Mouse (Mus musculus) liver, postnatal 0 days (tissue): Measurements from ENCODE around the gene Hmox2. TPM values are rescaled to one million over a fixed set of nuclear protein-coding genes. Genes with fewer than 3 reads are reported as not detected.

Experiments
- ATAC-seq: fragments of 200-750 bp; cut with Nextera tagmentation; 2 replicates; pipeline ENCODE4 v1.8.0; 2017; ENCODE audit warnings: mild to moderate bottlenecking, moderate library complexity
- DNase-seq: peaks from one replicate; pipeline ENCODE4 v3.0.0-alpha.2; 2016
- H3K27ac ChIP-seq: fragments of 300-500 bp; sonication (generic); 2 replicates; pipeline ENCODE4 v1.5.1; 2014; ENCODE audit warnings: antibody characterized with exemption, moderate library complexity, mild to moderate bottlenecking, low read depth
- H3K27me3 ChIP-seq: fragments of 300-500 bp; sonication (generic); 2 replicates; pipeline ENCODE4 v1.6.1; 2014; ENCODE audit warnings: low read length, control low read depth, mixed read lengths; ENCODE audit not compliant: insufficient read depth
- H3K36me3 ChIP-seq: fragments of 300-500 bp; sonication (generic); replicated peaks from 2 replicates; pipeline ENCODE4 v1.6.1; 2014; ENCODE audit warnings: mild to moderate bottlenecking, control low read depth, low read length, moderate library complexity, mixed read lengths; ENCODE audit not compliant: insufficient read depth
- H3K4me1 ChIP-seq: fragments of 300-500 bp; sonication (generic); 2 replicates; pipeline ENCODE4 v1.6.1; 2014; ENCODE audit warnings: antibody characterized with exemption, mild to moderate bottlenecking, control low read depth; ENCODE audit not compliant: insufficient read depth
- H3K4me2 ChIP-seq: fragments of 300-500 bp; sonication (generic); 2 replicates; pipeline ENCODE4 v1.6.1; 2014; ENCODE audit warnings: low read depth, mild to moderate bottlenecking, low read length, moderate library complexity, mixed read lengths
- H3K4me3 ChIP-seq: fragments of 300-500 bp; sonication (generic); 2 replicates; pipeline ENCODE4 v1.5.1; 2014; ENCODE audit warnings: low read depth, low read length
- H3K9ac ChIP-seq: fragments of 300-500 bp; sonication (generic); replicated peaks from 2 replicates; pipeline ENCODE4 v1.6.1; 2014; ENCODE audit warnings: mild to moderate bottlenecking, moderate library complexity
- H3K9me3 ChIP-seq: fragments of 300-500 bp; sonication (generic); 2 replicates; pipeline ENCODE4 v1.6.1; 2016; ENCODE audit warnings: mild to moderate bottlenecking, control low read depth, low read length, mixed read lengths
- CTCF ChIP-seq: sonication (generic); IDR thresholded peaks from 2 replicates; pipeline ENCODE4 v1.5.1; 2016; ENCODE audit warnings: antibody characterized with exemption, low read depth
- EP300 ChIP-seq: IDR thresholded peaks from 2 replicates; pipeline ENCODE4 v1.6.1; 2016; ENCODE audit warnings: antibody characterized with exemption, low read depth, mild to moderate bottlenecking
- WGBS: fragments of 180-500 bp; shearing (Covaris S2); extraction: QIAGEN DNeasy Blood & Tissue Kit; methylation state at CpG from one replicate; pipeline ENCODE4 v1.1.7; 2014; ENCODE audit not compliant: insufficient replicate concordance; 5-methylcytosine and 5-hydroxymethylcytosine counted together
- polyA plus RNA-seq: library from polyadenylated mRNA; unstranded; fragments of >200 nt; fragmentation: Nextera tagmentation; extraction: Ambion mirVana; gene quantifications from 2 replicates; pipeline ENCODE4 v1.2.1, GENCODE M21; 2015

The Hmox2 gene
- polyA plus RNA-seq, 1 experiment from 2014 or later = 57.7 TPM

DNA sequence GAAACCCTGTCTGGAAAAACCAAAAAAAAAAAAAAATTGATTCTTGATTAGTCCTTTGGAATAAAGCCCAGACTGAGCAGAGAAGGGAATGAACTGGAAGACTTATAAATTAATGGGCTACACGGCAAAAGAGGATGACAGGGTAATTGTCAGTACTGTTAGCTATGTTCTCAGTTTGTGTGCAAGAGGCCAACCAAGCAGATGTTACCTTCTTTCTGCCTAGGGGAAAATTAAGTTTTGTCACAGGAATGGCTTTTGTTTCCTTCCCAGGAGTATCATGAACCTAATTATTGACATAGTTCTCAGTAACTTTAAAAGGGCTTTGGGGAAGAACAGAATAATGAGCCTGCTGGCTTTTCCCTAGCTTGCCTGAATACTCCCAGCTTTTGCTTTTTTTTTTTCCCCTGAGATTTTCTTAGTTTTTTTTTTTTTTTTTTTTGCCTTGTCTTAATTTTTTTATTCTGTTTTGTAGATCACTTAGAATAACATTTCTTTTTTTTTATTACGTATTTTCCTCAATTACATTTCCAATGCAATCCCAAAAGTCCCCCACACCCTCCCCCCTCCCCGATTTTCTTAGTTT, 4.7 kb downstream of the Hmox2 start:
- Histone ChIP-seq H3K4me1 (peaks cover 38% of the 10 kb centered on the region), H3K27ac (no peak overlapping the region), H3K9ac (no peak overlapping the region), H3K9me3 (no peaks in the 10 kb centered on the region), H3K4me2 (no peak overlapping the region), H3K4me3 (no peak overlapping the region), H3K27me3 (no peaks in the 10 kb centered on the region), H3K36me3 (no peaks in the 10 kb centered on the region; the same call in 1 of the 2 replicates)
- TF ChIP-seq EP300 (no peak), CTCF (no peak)
- ATAC-seq (no peak), DNase-seq (no peak)
- WGBS = 73% methylated on average over 3 of the region's 3 CpGs

DNA sequence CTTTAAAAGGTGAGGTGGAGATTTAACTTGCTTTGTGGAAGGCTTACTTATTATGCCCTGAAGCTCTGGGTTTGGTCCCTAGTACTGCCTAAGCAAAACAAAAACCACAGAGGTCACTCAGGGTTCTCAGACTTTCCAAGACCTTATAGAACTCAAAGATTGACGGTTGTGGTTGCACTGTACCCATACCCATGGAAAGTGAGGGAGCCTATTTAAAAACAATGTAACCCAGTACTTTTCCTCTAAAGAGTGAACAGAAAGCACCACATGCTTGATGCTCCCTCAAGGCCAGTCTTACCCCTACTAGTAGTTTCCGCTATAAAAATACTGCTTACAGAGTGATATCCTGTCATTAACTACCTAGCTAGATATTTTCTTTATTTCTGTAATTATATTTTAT, 10.1 kb downstream of the Hmox2 start:
- ATAC-seq (no peak), DNase-seq (no peak)
- Histone ChIP-seq H3K4me1 (0 out of 2 replicates have a peak, but pooled peaks cover 11% of the 10 kb centered on the region), H3K27me3 (no peaks in the 10 kb centered on the region), H3K36me3 (no peaks in the 10 kb centered on the region), H3K9ac (no peak overlapping the region), H3K9me3 (no peaks in the 10 kb centered on the region), H3K4me3 (no peak overlapping the region), H3K4me2 (no peak overlapping the region), H3K27ac (no peak overlapping the region)
- TF ChIP-seq EP300 = no peak
- TF ChIP-seq CTCF = no peak
- WGBS = 59% methylated on average over 2 of the region's 2 CpGs

DNA sequence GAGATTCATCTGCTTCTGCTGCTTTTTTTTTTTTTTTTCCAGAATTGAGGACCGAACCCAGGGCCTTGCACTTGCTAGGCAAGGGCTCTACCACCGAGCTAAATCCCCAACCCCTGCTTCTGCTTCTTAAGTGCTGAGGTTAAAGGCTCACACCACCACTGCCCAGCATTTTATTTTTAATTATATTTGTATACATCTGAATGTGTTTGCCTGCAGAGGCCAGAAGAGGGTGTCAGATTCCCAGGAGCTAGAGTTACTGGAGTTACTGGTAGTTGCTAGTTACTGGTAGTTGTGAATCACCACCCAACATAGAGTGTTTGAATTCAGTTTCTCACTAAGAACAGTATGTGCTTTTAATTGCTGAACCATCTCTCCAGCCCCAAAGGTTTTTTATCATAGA, 13.8 kb downstream of the Hmox2 start:
- H3K27me3 ChIP-seq = no peaks in the 10 kb centered on the region
- DNase-seq (no peak), ATAC-seq (no peak)
- WGBS = 71% methylated on average over 2 of the region's 2 CpGs
- no peak overlapping the region for H3K4me3 ChIP-seq
- TF ChIP-seq EP300 (no peak), CTCF (no peak)
- no peaks in the 10 kb centered on the region for H3K9me3 ChIP-seq
- no peak overlapping the region for H3K4me2 ChIP-seq
- H3K36me3 ChIP-seq = peaks cover 4% of the 10 kb centered on the region; the same call in 1 of the 2 replicates
- no peak overlapping the region for H3K27ac ChIP-seq
- H3K9ac ChIP-seq = no peak overlapping the region
- 0 out of 2 replicates have a peak, but pooled peaks cover 6% of the 10 kb centered on the region for H3K4me1 ChIP-seq

DNA sequence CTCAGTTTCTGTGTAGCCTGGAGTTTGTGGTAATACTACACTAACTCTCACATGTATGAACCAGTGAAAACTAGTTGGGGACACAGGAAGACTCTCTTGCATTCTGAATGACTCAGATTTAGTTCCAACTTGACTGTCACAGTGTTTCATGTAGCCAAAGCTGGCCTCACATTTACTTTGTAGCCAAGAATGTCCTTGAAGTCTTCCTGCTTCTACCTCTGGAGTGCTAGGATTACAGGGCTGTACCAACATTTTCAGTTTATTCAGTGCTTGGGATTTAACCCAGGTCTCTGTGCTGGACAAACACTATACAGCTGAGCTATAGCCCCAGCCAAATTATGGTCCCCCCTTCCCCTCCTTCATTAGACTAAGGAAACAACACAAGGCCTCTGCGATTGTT, 16.0 kb downstream of the Hmox2 start:
- no peak overlapping the region for H3K27ac ChIP-seq
- no peak for DNase-seq
- H3K9me3 ChIP-seq = no peaks in the 10 kb centered on the region
- TF ChIP-seq EP300 (no peak), CTCF (no peak)
- H3K27me3 ChIP-seq = no peaks in the 10 kb centered on the region
- H3K36me3 ChIP-seq = peaks cover 4% of the 10 kb centered on the region; the same call in 1 of the 2 replicates
- H3K9ac ChIP-seq = no peak overlapping the region
- H3K4me1 ChIP-seq = no peaks in the 10 kb centered on the region
- H3K4me2 ChIP-seq = no peak overlapping the region
- 92% methylated on average over 1 of the region's 1 CpGs for WGBS
- H3K4me3 ChIP-seq = no peak overlapping the region
- no peak for ATAC-seq

DNA sequence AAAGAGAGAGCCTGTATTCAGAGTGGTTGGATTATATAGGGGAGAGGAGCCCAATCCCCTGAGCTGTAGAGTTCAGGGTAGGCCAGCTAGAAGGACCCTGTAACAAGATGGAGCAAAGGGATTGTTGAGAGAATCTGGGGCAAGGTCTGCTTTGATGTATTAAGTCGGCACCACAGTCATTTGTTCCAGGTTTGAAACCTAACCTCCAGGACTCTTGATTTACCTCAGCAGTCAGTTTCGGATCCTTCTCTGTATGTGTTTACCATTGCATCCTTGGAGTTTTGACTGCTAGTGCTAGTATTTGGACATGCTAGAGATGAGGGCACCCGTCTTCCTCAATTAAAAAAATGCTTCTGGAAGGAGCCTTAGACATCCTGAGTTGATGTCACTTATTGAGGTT, 26.0 kb downstream of the Hmox2 start:
- Histone ChIP-seq H3K4me2 (no peak overlapping the region), H3K36me3 (no peaks in the 10 kb centered on the region), H3K27ac (no peak overlapping the region), H3K4me3 (no peak overlapping the region), H3K9ac (no peak overlapping the region), H3K9me3 (no peaks in the 10 kb centered on the region), H3K4me1 (peaks cover 6% of the 10 kb centered on the region; the same call in 1 of the 2 replicates), H3K27me3 (no peaks in the 10 kb centered on the region)
- ATAC-seq (no peak), DNase-seq (no peak)
- TF ChIP-seq EP300 = no peak
- no peak for TF ChIP-seq CTCF
- WGBS = 77% methylated on average over 3 of the region's 3 CpGs

DNA sequence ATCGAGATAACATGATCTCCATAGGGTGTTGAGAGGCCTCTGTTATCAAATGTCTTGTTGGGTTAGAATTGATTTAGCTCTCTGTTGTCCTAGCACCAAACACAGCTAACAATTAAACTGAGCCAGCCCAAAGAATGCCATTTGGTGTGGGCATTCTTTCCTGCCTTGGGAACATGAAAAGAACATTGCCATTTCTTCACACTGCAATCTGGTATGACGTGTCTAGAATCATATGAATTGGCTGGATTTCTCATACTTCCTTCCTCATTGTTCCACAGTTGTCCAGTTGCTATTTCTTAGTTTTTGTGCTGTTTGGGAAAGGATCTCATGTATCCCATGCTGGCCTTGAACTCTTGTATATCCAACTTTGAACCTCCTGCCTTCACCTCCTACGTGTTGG, 27.9 kb downstream of the Hmox2 start:
- no peaks in the 10 kb centered on the region for H3K36me3 ChIP-seq
- H3K4me2 ChIP-seq = no peak overlapping the region
- no peaks in the 10 kb centered on the region for H3K9me3 ChIP-seq
- H3K27ac ChIP-seq = no peak overlapping the region
- peaks cover 9% of the 10 kb centered on the region; the same call in 1 of the 2 replicates for H3K4me1 ChIP-seq
- DNase-seq (no peak), ATAC-seq (no peak)
- WGBS = 59% methylated on average over 3 of the region's 3 CpGs
- no peak overlapping the region for H3K9ac ChIP-seq
- TF ChIP-seq CTCF (no peak), EP300 (no peak)
- no peak overlapping the region for H3K4me3 ChIP-seq
- H3K27me3 ChIP-seq = no peaks in the 10 kb centered on the region
